In the genomic region with DNA sequence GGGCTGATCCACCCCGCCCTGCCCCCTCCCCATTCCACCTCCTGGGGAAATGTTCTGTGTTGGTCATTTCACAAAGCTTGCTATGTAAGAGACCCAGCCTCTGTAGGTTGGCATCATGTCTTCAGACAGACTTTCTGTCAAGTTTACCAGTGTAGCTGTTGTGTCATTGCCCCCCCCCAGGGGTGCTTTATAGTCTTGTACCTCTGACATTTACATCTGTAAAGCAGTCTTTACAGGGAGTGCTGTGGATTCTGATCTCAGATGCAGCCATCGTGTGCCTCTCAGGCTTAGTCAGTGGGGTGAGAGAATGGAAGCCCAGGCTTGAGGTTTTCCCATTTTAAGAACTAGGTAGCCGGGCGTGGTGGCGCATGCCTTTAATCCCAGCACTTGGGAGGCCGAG, we compare ENCODE assay signal across 23 mouse cellular contexts. TPM values are rescaled to one million over a fixed set of nuclear protein-coding genes. Genes with fewer than 3 reads are reported as not detected.
"Had no signal": no experiment of that assay in that cellular context is flagged by ENCODE, and none has a peak within 500 bp of the region (broad histone marks: within the 10 kb centered on the region; RNA-seq: fewer than 3 reads in every experiment).

No protein-coding gene starts in this region.

- H3K4me3 ChIP-seq: limb, embryonic 10.5 days; limb, embryonic 13.5 days; midbrain, embryonic 15.5 days; myocyte; neural tube, embryonic 13.5 days; stomach, embryonic 15.5 days had no signal

- H3K27me3 ChIP-seq: limb, embryonic 13.5 days; midbrain, embryonic 15.5 days; neural tube, embryonic 13.5 days; stomach, embryonic 15.5 days had no signal

- H3K27ac ChIP-seq: limb, embryonic 10.5 days; limb, embryonic 13.5 days; liver, embryonic 14.5 days; macrophage; midbrain, embryonic 15.5 days; neural tube, embryonic 13.5 days; stomach, embryonic 15.5 days had no signal

- ATAC-seq: lung, postnatal 0 days; midbrain, embryonic 15.5 days had no signal

- H3K4me1 ChIP-seq: midbrain, embryonic 15.5 days; stomach, embryonic 15.5 days had no signal

- DNase-seq: kidney, adult 11 months; kidney, adult 8-10 months; kidney, postnatal 14 days; kidney, postnatal 4 days; liver, postnatal 0 days; lung, embryonic 14.5 days; retina, postnatal 1 day; right cerebral cortex, postnatal 25 days; spleen, adult 18-20 months; thymus, postnatal 25 days had no signal

- H3K9me3 ChIP-seq: limb, embryonic 10.5 days; limb, embryonic 13.5 days; midbrain, embryonic 15.5 days; neural tube, embryonic 13.5 days; stomach, embryonic 15.5 days had no signal

- H3K4me2 ChIP-seq: limb, embryonic 13.5 days; lung, embryonic 14.5 days; midbrain, embryonic 15.5 days; neural tube, embryonic 13.5 days; stomach, embryonic 15.5 days had no signal

- H3K9ac ChIP-seq: limb, embryonic 13.5 days; liver, embryonic 14.5 days; liver, postnatal 0 days; lung, embryonic 14.5 days; midbrain, embryonic 15.5 days; neural tube, embryonic 13.5 days; stomach, embryonic 15.5 days had no signal

RNA-seq across cellular contexts. Expression of a gene that starts 51.6 kb away (rescaled TPM):
- polyA plus RNA-seq: kidney, embryonic 16.5 days; limb, embryonic 10.5 days; limb, embryonic 13.5 days; liver, adult 2 months; liver, embryonic 14.5 days; liver, postnatal 0 days; lung, embryonic 14.5 days; lung, postnatal 0 days; macrophage; midbrain, embryonic 15.5 days; myocyte; neural tube, embryonic 13.5 days; stomach, embryonic 15.5 days; thymus, postnatal 0 days; urinary bladder, adult 2 months had no signal

RNA-seq across cellular contexts. Expression of a gene that starts 56.6 kb away (rescaled TPM):
- polyA plus RNA-seq: kidney, embryonic 16.5 days; limb, embryonic 10.5 days; liver, adult 2 months; liver, embryonic 14.5 days; liver, postnatal 0 days; lung, embryonic 14.5 days; lung, postnatal 0 days; macrophage; thymus, postnatal 0 days had no signal
